Mouse (Mus musculus) heart, adult 18-20 months (tissue): ENCODE data around the gene Rft1. TPM values are rescaled to one million over a fixed set of nuclear protein-coding genes. Genes with fewer than 3 reads are reported as not detected.

Source experiments
- DNase-seq, 2 experiments: peaks; one replicate each; pipeline ENCODE4 v3.0.0; 2021 to 2022; ENCODE audit warnings: mixed read lengths in 1 of 2
- long read RNA-seq, 2 experiments: library from polyadenylated mRNA; stranded (forward); transcript quantifications; one replicate each; pipeline ENCODE4 v2.0.0; 2021
- total RNA-seq, 2 experiments: library from RNA; stranded (reverse); gene quantifications; 2 replicates each; pipeline ENCODE4 v1.2.3; 2021

Rft1 gene
- 1 to 10 TPM; 7.7 to 7.9 TPM for total RNA-seq
- long read RNA-seq, experiment 1, transcript Rft1-201 (13 exons, 2,387 nt) = major isoform, 11 of 18 reads
- long read RNA-seq, experiment 1, partial matches to known transcripts = 3 of 18 reads
- long read RNA-seq, experiment 1, other reads (novel, unspliced or antisense) = 3 of 18 reads
- long read RNA-seq, experiment 2, partial matches to known transcripts = 0 of 4 reads
- long read RNA-seq, experiment 2, other reads (novel, unspliced or antisense) = 1 of 4 reads

DNA sequence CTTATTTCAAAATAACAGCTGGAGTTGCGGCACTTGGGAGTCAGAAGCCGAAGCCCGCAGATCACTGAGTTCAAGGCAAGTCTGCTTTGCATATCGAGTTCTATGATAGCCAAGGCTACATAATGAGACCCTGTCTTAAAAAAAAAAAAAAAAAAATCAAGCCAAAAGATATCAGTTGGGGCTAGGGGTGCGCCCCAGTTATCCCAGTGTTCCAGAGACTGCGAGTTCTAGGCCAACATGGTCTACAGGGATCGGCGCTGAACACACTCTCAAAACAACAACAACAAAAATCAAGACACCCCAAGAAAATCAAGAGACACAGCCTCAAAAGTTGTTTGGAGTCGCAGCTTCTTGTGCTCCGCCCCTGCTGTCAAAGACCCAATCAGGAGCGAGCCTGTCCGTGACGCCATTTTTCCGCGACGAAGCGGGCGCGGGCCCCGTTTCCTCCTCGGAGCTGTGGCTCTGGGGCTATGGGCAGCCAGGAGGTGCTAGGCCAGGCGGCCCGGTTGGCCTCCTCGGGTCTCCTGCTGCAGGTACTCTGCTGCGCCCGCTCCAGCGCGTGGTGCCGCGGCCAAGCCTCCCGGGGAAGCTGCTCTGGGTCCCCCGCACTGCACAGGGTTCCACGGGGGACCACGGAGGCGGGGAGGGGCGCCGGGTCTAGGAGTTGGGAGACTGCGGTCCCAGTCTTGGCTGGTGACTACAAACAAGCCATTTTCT, at the start of gene Rft1:
Rft1 (plus strand) TSS at position 418 of the 717 bp plus-strand sequence.
- peak; percentile 97 to 99 for DNase-seq

GRCm38 (mm10) chr14:30606817-30607216, 47.3 kb upstream of the Rft1 start:
- no peak for DNase-seq

- peak in 1 of 2 experiments; percentile 56 for DNase-seq
Observed at GRCm38 (mm10) chr14:30607696-30608095, 46.5 kb upstream of the Rft1 start.

DNA sequence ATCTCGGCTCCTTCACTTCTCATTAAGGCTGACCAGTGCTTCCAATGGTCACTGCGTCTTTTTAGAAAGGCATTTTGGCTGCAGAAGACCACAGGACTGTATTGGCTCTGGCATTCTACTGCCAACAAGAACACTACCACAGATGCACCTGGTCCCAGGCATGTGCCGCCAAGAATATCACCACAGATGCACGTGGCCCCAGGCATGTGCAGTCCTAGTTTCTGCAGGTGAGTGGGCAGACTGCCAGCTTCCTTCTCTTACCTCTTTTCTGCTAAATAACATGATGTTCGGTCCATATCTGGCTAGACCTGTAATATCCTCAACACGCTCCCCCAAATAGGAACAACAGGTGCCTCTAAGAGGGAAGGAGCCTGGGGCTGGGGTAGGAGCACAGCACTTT, 46.0 kb upstream of the Rft1 start:
- DNase-seq = no peak

- no peak for DNase-seq
Observed at GRCm38 (mm10) chr14:30609499-30609898, 44.7 kb upstream of the Rft1 start.

DNA sequence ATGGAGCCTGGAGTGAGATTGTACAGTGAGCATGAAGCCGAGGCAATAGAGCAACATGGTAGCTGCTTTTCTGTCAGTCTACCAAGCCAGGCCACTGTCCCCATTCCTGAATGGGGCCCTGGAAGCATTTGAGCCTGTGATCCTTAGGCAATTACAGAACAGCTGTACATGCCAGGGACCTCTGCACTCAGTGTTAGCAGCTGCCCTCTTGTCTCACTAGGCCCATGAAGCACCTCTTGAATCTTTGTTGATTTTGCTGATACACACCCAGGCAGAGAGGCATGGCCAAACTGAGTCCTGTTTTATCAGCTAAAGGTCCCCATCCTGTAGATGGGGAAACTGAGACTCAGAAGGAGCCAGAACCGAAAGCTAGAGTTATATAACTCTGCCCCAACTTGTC, 43.9 kb upstream of the Rft1 start:
- no peak for DNase-seq

- DNase-seq = peak in 1 of 2 experiments; percentile 46
Observed at GRCm38 (mm10) chr14:30610940-30611339, 43.2 kb upstream of the Rft1 start.

GRCm38 (mm10) chr14:30612523-30612922, 41.6 kb upstream of the Rft1 start:
- peak; percentile 79 to 91 for DNase-seq

- no peak for DNase-seq
Observed at GRCm38 (mm10) chr14:30612962-30613715, 41.0 kb upstream of the Rft1 start.

- DNase-seq = no peak
Observed at GRCm38 (mm10) chr14:30616751-30617150, 37.4 kb upstream of the Rft1 start.

GRCm38 (mm10) chr14:30618746-30619275, 35.3 kb upstream of the Rft1 start:
- no peak for DNase-seq

DNA sequence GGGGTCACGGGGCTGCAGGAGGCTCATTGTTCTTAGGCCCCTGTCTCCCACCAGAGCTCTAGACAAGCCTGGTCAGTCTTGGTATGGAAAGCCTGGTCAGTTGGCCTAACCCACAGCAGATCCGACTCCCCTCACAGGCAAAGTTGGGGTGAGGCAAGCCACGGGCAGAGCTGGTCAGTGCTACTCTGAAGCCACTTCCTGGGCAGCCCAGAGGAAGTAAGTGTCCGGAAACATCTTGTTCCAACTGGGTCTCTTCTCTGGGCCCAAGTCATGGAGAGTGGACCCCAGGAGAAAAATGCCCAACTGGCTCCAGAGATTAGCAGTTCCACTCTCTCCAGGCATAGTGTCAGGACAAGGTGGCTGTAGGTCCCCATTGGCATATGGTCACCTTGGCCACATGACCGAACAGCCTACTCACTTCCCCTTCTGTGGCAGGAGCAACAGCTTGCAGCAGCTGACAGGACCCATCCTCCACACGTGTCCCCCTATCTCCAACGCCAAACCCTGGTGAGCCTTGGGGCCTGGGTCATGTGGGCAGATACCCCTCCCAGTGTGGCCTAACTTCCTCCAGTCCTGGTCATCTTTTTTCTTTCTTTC, 34.1 kb upstream of the Rft1 start:
- DNase-seq = peak; percentile 35 to 54

- no peak for DNase-seq
Observed at GRCm38 (mm10) chr14:30622130-30622529, 32.0 kb upstream of the Rft1 start.

DNA sequence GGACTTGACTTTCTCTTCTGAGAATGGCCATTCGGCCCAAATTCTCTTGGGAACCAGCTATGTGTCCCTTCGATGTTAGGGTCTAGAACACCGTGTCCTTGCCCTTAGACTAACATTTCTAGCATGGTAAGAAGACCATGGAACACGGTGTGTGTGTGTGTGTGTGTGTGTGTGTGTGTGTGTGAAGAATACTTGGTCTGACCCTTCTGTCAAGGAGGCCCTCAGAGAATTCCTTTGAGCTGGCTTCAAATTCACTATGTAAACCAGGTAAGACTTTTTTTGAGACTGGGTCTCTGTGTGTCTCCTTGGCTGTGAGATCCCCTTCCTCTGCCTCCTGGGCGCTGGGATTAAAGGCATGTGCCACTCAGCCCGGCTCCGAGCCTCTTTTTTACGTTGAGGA, 31.6 kb upstream of the Rft1 start:
- DNase-seq = no peak

DNA sequence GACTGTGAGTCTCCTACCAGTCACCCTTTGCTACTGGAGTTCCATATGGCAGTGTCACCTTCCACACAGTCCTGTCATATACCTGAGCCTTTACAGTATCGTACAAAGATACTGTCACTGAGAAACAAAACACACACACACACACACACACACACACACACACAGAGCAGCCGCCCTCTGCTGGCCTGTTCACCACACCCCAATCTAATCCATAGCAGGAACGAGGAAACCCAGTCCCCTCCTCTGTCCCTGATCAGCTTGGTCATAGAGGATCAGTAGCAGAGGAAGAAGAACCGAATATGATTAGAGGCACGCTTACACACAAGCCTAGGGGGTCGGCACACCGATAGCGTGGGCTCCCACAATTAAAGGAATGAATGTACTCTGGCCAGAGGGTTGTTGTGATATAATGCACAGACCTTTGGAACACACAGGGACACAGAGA, 29.9 kb upstream of the Rft1 start:
- DNase-seq = no peak

DNA sequence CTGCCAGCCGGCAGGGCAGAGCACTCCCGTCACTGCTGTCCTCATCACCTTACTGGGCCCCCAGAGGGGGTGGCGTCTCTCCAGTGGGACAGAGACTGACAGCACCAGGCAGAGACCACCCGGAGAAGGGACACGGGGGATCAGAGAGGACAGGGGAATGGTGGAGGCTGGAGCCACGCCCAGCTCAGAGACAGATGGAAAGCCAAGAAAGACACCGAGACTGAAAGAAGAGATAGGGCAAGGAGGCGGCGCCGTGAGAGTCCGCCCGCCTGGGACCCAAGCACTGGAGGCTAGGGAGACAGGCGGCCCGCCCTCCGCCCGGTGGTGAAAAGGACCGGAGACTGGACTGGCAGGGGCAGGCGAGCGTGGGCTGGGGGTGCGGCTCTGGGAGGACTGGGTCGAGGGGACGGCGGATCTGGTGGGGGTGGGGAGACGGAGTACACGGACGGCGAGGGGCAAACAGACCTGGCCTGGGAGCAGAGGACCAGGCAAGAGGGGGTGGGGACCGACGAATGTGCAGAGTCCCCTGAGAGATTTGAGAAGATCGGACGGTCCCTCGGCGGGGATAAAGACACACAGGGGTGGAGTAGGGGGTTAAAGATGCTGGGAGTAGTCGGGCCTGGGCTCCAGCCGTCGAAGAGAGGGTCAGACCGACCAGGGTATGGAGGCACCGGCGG, 28.9 kb upstream of the Rft1 start:
- peak; percentile 56 to 61 for DNase-seq

DNA sequence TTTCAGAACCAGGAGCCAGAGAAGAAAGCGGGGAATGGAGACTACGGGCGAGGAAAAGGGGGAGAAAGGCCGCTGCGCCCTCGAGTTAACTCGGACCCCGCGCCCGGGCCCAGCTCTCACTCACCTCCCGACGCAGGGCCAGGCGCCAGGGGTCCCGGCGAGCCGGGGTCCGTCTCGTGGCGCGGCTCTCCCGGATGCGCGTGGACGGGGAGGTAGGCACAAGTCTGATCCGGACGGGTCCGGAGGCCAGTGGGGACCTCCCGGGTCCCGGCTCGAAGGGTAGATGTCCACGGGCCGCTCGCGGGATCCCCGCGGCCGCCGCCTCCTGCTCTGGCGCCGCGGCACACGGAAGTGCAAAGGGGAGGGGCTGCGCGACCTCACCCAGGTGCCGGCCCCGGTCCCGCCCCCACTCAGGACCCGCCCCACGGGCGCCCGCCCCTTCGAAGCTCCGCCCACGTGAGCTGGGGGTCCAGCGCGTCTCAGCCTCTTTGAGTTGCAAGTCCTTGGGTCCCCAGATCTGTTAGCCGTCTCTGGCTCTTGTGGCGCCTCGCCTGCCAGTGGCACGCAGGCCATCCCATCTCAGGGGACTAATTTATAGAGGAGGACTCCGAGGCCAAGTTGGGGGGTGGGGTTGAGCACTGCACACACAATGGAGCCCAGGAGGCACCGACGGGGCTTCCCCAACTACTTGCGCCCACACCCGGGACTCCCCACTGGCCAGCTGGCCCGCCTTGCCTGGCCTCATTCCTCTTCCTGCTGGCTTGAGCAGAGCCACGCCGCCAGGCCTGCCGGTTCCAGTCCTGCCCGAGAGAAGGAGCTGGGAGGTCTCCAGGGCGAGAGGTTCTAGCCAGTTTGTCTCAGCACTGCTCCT, 28.1 kb upstream of the Rft1 start, which contains the start of gene Prkcd:
Prkcd (minus strand) TSS at position 355 of the 871 bp plus-strand sequence.
- DNase-seq = peak; percentile 88 to 90

DNA sequence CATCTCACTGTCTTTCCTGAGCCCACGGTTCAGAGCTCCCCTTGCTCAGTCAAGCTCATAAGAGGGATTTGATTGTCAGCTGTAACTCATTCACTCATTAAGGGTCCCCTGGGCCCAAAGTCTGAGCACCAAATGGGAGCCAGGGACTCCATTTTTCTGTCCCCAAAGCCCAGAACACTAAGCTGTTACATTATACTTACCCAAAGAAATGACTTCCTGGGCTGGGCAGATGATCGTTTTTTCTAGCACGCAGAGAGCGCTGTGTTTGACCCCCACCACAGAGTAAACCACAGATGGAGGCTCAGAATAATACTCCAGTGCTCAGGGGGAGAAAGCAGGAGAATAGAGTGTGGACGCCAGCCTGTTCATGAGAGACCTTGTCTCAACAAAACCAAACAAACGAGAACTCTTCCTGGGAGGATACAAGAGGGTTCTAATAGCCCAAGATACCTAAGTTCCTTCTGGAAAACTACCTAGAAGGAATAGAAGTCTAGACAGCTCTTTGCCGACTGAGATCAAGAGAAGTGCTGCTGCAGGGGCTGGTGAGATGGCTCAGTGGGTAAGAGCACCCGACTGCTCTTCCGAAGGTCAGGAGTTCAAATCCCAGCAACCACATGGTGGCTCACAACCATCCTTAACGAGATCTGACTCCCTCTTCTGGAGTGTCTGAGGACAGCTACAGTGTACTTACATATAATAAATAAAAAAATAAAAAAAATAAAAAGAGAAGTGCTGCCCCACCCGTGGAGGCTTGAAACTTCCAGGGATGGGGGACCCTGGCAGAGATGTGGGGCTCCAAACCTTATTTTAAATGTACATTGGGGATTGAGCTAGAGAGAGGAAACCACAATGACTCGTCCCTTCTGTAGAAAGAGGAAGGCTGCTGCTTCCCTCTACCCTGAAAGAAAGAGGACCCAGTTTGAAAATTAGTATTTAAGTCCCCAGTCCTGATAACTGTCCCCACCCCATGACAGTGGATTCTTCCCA, 27.1 kb upstream of the Rft1 start:
- peak in 1 of 2 experiments; percentile 49 for DNase-seq

DNA sequence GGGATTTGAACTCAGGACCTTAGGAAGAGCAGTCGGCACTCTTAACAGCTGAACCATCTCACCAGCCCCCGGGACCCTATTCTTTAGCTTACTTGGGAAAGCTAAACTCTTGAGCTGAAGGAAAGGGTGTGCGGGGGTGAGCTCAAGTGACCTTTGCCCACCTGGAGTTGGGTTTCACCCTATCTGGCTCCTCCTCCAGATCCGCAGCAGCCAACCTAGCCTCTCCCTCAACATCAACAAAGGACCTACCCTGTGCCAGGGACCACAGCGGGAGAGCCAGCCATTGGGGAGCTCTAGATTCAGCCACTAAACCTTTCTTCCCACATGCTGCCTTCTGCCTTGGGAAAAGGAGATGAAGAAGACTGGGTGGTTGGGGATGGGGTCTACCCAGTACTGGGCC, 25.9 kb upstream of the Rft1 start:
- DNase-seq = no peak
